Mouse (Mus musculus) forebrain, embryonic 14.5 days (tissue): Measurements from ENCODE around the gene Map3k10. TPM values are rescaled to one million over a fixed set of nuclear protein-coding genes. Genes with fewer than 3 reads are reported as not detected.
"Not testable (repeated sequence)": the region's sequence is repeated elsewhere in the genome, so short reads cannot be mapped to it uniquely, and the experiment has no call there.

Experiments
- ATAC-seq: fragments of 200-750 bp; cut with Nextera tagmentation; 2 replicates; pipeline ENCODE4 v1.8.0; 2017; ENCODE audit warnings: mild to moderate bottlenecking, moderate library complexity
- DNase-seq: peaks from one replicate; pipeline ENCODE4 v3.0.0-alpha.2; 2015; ENCODE audit warnings: low spot score
- H3K27ac ChIP-seq: fragments of 300-500 bp; sonication (generic); 2 replicates; pipeline ENCODE4 v1.5.1; 2014; ENCODE audit warnings: low read depth, mild to moderate bottlenecking, control low read depth, low read length, moderate library complexity
- H3K27me3 ChIP-seq: fragments of 300-500 bp; sonication (generic); replicated peaks from 2 replicates; pipeline ENCODE4 v1.6.1; 2014; ENCODE audit warnings: low read length, control low read depth, mixed read lengths; ENCODE audit not compliant: control insufficient read depth, insufficient read depth
- H3K36me3 ChIP-seq: fragments of 300-500 bp; sonication (generic); 2 replicates; pipeline ENCODE4 v1.6.1; 2014; ENCODE audit warnings: low read length, control low read depth; ENCODE audit not compliant: control insufficient read depth, insufficient read depth
- H3K4me1 ChIP-seq: fragments of 300-500 bp; sonication (generic); 2 replicates; pipeline ENCODE4 v1.6.1; 2014; ENCODE audit warnings: antibody characterized with exemption, low read length, control low read depth; ENCODE audit not compliant: control insufficient read depth, insufficient read depth
- H3K4me2 ChIP-seq: fragments of 300-500 bp; sonication (generic); 2 replicates; pipeline ENCODE4 v1.6.1; 2014; ENCODE audit warnings: mild to moderate bottlenecking, control low read depth, low read length
- H3K4me3 ChIP-seq: fragments of 300-500 bp; sonication (generic); 2 replicates; pipeline ENCODE4 v1.5.1; 2014; ENCODE audit warnings: low read depth, low read length, control low read depth
- H3K9ac ChIP-seq: fragments of 300-500 bp; sonication (generic); 2 replicates; pipeline ENCODE4 v1.6.1; 2014; ENCODE audit warnings: mild to moderate bottlenecking, low read length, control low read depth, moderate library complexity
- H3K9me3 ChIP-seq: fragments of 300-500 bp; sonication (generic); replicated peaks from 2 replicates; pipeline ENCODE4 v1.6.1; 2016; ENCODE audit warnings: low read length, control low read depth, mixed read lengths; ENCODE audit not compliant: control insufficient read depth
- WGBS: fragments of 180-500 bp; shearing (Covaris S2); extraction: QIAGEN DNeasy Blood & Tissue Kit; methylation state at CpG from one replicate; pipeline ENCODE4 v1.1.7; 2014; 5-methylcytosine and 5-hydroxymethylcytosine counted together
- polyA plus RNA-seq: library from polyadenylated mRNA; unstranded; fragments of >200 nt; fragmentation: Nextera tagmentation; extraction: Ambion mirVana; gene quantifications from 2 replicates; pipeline ENCODE4 v1.2.1, GENCODE M21; 2014

Map3k10 gene
- polyA plus RNA-seq, 1 experiment from 2014 or later, result 12.8 TPM

GRCm38 (mm10) chr7:27647281-27648002 lies 27.0 kb downstream of the Map3k10 start:
- H3K9me3 ChIP-seq, result no peaks in the 10 kb centered on the region
- no peaks in the 10 kb centered on the region for H3K4me1 ChIP-seq
- no peaks in the 10 kb centered on the region for H3K36me3 ChIP-seq
- 85% methylated on average over 6 of the region's 6 CpGs for WGBS
- H3K4me2 ChIP-seq, result no peak overlapping the region
- H3K9ac ChIP-seq, result no peak overlapping the region
- H3K27me3 ChIP-seq, result 0 out of 2 replicates have a peak, but pooled peaks cover 1% of the 10 kb centered on the region
- no peak for DNase-seq
- no peak overlapping the region for H3K4me3 ChIP-seq
- ATAC-seq, result no peak
- no peak overlapping the region for H3K27ac ChIP-seq

- no peak for DNase-seq
- H3K4me1 ChIP-seq, result no peaks in the 10 kb centered on the region
- no peak overlapping the region for H3K4me2 ChIP-seq
- no peaks in the 10 kb centered on the region for H3K9me3 ChIP-seq
- no peak overlapping the region for H3K4me3 ChIP-seq
- no peaks in the 10 kb centered on the region for H3K36me3 ChIP-seq
- H3K27me3 ChIP-seq, result no peaks in the 10 kb centered on the region
- no peak for ATAC-seq
- H3K9ac ChIP-seq, result no peak overlapping the region
- H3K27ac ChIP-seq, result no peak overlapping the region
- WGBS, result 86% methylated on average over 7 of the region's 7 CpGs
These were observed 27.9 kb downstream of the Map3k10 start for GRCm38 (mm10) chr7:27646516-27646915.

- no peak overlapping the region for H3K4me2 ChIP-seq
- ATAC-seq (no peak), DNase-seq (no peak)
- H3K27ac ChIP-seq, result no peak overlapping the region
- H3K27me3 ChIP-seq, result no peaks in the 10 kb centered on the region
- H3K9me3 ChIP-seq, result no peaks in the 10 kb centered on the region
- 57% methylated on average over 1 of the region's 1 CpGs for WGBS
- no peak overlapping the region for H3K4me3 ChIP-seq
- H3K4me1 ChIP-seq, result no peaks in the 10 kb centered on the region
- no peak overlapping the region for H3K9ac ChIP-seq
- peaks cover 6% of the 10 kb centered on the region; the same call in 1 of the 2 replicates for H3K36me3 ChIP-seq
These were observed 29.9 kb downstream of the Map3k10 start for GRCm38 (mm10) chr7:27644471-27644870.

- not testable (repeated sequence) for H3K27me3 ChIP-seq, ATAC-seq, H3K9ac ChIP-seq, DNase-seq, H3K27ac ChIP-seq, H3K4me2 ChIP-seq, H3K9me3 ChIP-seq, H3K4me3 ChIP-seq, H3K4me1 ChIP-seq
- H3K36me3 ChIP-seq, result peaks cover 67% of the 10 kb centered on the region
- WGBS, result 100% methylated on average over 2 of the region's 2 CpGs
These were observed 39.3 kb downstream of the Map3k10 start for GRCm38 (mm10) chr7:27635094-27635493.

GRCm38 (mm10) chr7:27634691-27635090 lies 39.7 kb downstream of the Map3k10 start:
- Histone ChIP-seq H3K9me3 (no peaks in the 10 kb centered on the region), H3K36me3 (peaks cover 67% of the 10 kb centered on the region), H3K27me3 (no peaks in the 10 kb centered on the region), H3K4me1 (no peaks in the 10 kb centered on the region), H3K4me2 (no peak overlapping the region), H3K4me3 (no peak overlapping the region), H3K27ac (no peak overlapping the region), H3K9ac (no peak overlapping the region)
- ATAC-seq, result no peak
- WGBS, result 92% methylated on average over 6 of the region's 6 CpGs
- no peak for DNase-seq

GRCm38 (mm10) chr7:27633166-27633565 lies 41.2 kb downstream of the Map3k10 start:
- H3K4me2 ChIP-seq, result no peak overlapping the region
- ATAC-seq, result no peak
- H3K27me3 ChIP-seq, result no peaks in the 10 kb centered on the region
- H3K9me3 ChIP-seq, result no peaks in the 10 kb centered on the region
- WGBS, result 87% methylated on average over 6 of the region's 6 CpGs
- peaks cover 78% of the 10 kb centered on the region for H3K36me3 ChIP-seq
- no peak for DNase-seq
- no peak overlapping the region for H3K4me3 ChIP-seq
- H3K27ac ChIP-seq, result no peak overlapping the region
- H3K4me1 ChIP-seq, result no peaks in the 10 kb centered on the region
- H3K9ac ChIP-seq, result no peak overlapping the region

- no peak overlapping the region for H3K9ac ChIP-seq
- peaks cover 78% of the 10 kb centered on the region for H3K36me3 ChIP-seq
- WGBS, result 90% methylated on average over 4 of the region's 4 CpGs
- no peaks in the 10 kb centered on the region for H3K9me3 ChIP-seq
- DNase-seq (no peak), ATAC-seq (no peak)
- no peak overlapping the region for H3K4me2 ChIP-seq
- H3K4me1 ChIP-seq, result no peaks in the 10 kb centered on the region
- no peak overlapping the region for H3K4me3 ChIP-seq
- no peak overlapping the region for H3K27ac ChIP-seq
- H3K27me3 ChIP-seq, result no peaks in the 10 kb centered on the region
These were observed 43.0 kb downstream of the Map3k10 start for GRCm38 (mm10) chr7:27631439-27631838.

- H3K9ac ChIP-seq, H3K4me2 ChIP-seq, ATAC-seq, H3K4me3 ChIP-seq, H3K27me3 ChIP-seq, H3K9me3 ChIP-seq, DNase-seq, H3K27ac ChIP-seq, H3K4me1 ChIP-seq: not testable (repeated sequence)
- 93% methylated on average over 7 of the region's 7 CpGs for WGBS
- H3K36me3 ChIP-seq, result peaks cover 71% of the 10 kb centered on the region
These were observed 45.6 kb downstream of the Map3k10 start for GRCm38 (mm10) chr7:27628816-27629215.

- Histone ChIP-seq H3K4me2 (no peak overlapping the region), H3K9me3 (no peaks in the 10 kb centered on the region), H3K9ac (no peak overlapping the region), H3K27me3 (no peaks in the 10 kb centered on the region), H3K27ac (no peak overlapping the region), H3K4me1 (no peaks in the 10 kb centered on the region), H3K36me3 (peaks cover 70% of the 10 kb centered on the region), H3K4me3 (no peak overlapping the region)
- ATAC-seq (no peak), DNase-seq (no peak)
- 95% methylated on average over 6 of the region's 6 CpGs for WGBS
These were observed 46.2 kb downstream of the Map3k10 start for GRCm38 (mm10) chr7:27628190-27628589.
